In the genomic region with DNA sequence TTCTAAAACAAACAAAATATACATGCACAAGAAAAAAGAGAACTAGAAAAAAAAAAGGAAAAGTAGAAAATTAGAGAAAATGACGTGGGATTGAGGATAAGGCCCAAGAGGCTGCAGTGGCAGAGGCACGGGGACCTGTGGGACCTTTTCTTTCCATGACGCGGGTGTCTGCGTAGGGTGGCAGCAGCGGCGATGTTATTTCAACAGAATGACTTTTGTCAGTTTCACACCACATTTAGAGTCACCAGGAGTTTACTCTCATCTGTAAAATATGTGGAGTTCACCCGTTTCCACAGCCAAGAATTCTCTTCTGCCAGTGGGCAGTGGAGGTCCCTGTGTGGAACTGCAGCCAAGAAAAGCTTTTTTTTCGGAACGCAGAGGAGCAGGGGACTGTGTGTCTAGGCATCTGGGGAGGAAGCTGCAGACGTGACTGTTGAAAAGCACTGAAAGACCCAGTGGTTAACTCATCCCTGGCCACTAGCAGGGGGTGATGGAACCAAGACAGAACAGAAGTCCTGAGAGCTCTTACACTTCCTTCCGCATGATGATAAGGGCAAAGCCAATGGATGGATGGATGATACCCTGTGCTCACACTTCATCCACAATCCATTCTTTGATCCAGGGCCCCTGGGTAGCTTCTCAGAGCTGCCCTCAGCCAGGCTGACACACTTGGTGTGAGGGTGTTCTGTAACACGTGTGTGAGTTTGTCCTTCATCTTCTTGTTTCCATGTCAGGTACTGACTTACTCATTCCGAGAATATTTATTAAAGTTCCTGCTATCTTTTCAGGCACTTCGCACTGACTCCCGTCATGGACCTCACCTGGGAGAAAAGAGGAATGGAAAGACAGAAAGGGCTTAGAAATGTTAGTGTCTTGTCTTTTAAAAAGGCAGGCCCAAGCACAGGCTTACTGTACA, we compare ENCODE assay signal across 20 mouse cellular contexts. TPM values are rescaled to one million over a fixed set of nuclear protein-coding genes. Genes with fewer than 3 reads are reported as not detected.
DNase-seq lines count a peak whose midpoint lies in the region; ATAC-seq and TF ChIP-seq lines count a peak whose summit lies in the region.
"Had no signal": no experiment of that assay in that cellular context is flagged by ENCODE, and none has a peak within 500 bp of the region (broad histone marks: within the 10 kb centered on the region; RNA-seq: fewer than 3 reads in every experiment).

No protein-coding gene starts in this region.

- peaks cover 73% of the 10 kb centered on the region for H3K27me3 ChIP-seq in heart, embryonic 13.5 days (replicated peaks)

- no peaks in the 10 kb centered on the region for H3K36me3 ChIP-seq in heart, embryonic 13.5 days
- H3K36me3 ChIP-seq: embryonic facial prominence, embryonic 10.5 days; heart, embryonic 10.5 days; hindbrain, embryonic 10.5 days; limb, embryonic 15.5 days; midbrain, embryonic 15.5 days had no signal

- no peak overlapping the region for H3K27ac ChIP-seq in heart, embryonic 13.5 days (replicated peaks)
- H3K27ac ChIP-seq in bone marrow, adult 2 months (ENCODE audit: control insufficient read depth, insufficient read depth, low read depth, low read length, poor library complexity): peak overlapping the region; percentile 50
- H3K27ac ChIP-seq: hindbrain, embryonic 10.5 days; limb, embryonic 15.5 days; macrophage; midbrain, embryonic 15.5 days had no signal

- no peak for TF ChIP-seq POLR2A in bone marrow, adult 2 months (IDR thresholded peaks at IDR 0.05; ENCODE audit: borderline replicate concordance, control insufficient read depth, low read depth, low read length)

- WGBS in heart, embryonic 13.5 days: 56% methylated on average over 16 of the region's 16 CpGs
- WGBS in bone marrow, adult 2 months: 45% methylated on average over 16 of the region's 16 CpGs

- H3K9me3 ChIP-seq in heart, embryonic 13.5 days: no peaks in the 10 kb centered on the region
- H3K9me3 ChIP-seq: embryonic facial prominence, embryonic 10.5 days; heart, embryonic 10.5 days; hindbrain, embryonic 10.5 days; limb, embryonic 15.5 days; midbrain, embryonic 15.5 days had no signal

- peaks cover 22% of the 10 kb centered on the region for H3K4me1 ChIP-seq in heart, embryonic 13.5 days
- peaks cover 2% of the 10 kb centered on the region; the same call in 1 of the 2 replicates for H3K4me1 ChIP-seq in bone marrow, adult 2 months (ENCODE audit: control insufficient read depth, insufficient read depth, low read length)

- H3K4me3 ChIP-seq in heart, embryonic 13.5 days: no peak overlapping the region
- no peak overlapping the region for H3K4me3 ChIP-seq in bone marrow, adult 2 months (replicated peaks; ENCODE audit: control insufficient read depth, low read depth, low read length)
- H3K4me3 ChIP-seq: erythroblast, embryonic 14.5 days had no signal

- TF ChIP-seq CTCF in bone marrow, adult 2 months (IDR thresholded peaks at IDR 0.05; ENCODE audit: control insufficient read depth, insufficient read depth, low read length): no peak

- H3K4me2 ChIP-seq in heart, embryonic 13.5 days: peak overlapping the region; percentile 81; the same call in 1 of the 2 replicates

- no peak for DNase-seq in heart, postnatal 4 days
- DNase-seq in lung, postnatal 10 days: peak; percentile 26
- DNase-seq in lung, adult 18-20 months: no peak
- DNase-seq in thymus, postnatal 36 days: peak; percentile 6 to 34
- no peak for DNase-seq in ovary, postnatal 14 days (ENCODE audit: low spot score)
- DNase-seq in testis, postnatal 14 days (ENCODE audit: low spot score): no peak
- DNase-seq: adrenal gland, postnatal 14 days; cerebellum, postnatal 25 days; gastrocnemius, postnatal 14 days; kidney, adult 11 months; kidney, postnatal 10 days had no signal

- no peak for ATAC-seq in heart, embryonic 13.5 days (ENCODE audit: extremely low read depth, insufficient number of reproducible peaks, low FRiP score, low TSS enrichment)

- no peak overlapping the region for H3K9ac ChIP-seq in heart, embryonic 13.5 days
- H3K9ac ChIP-seq: limb, embryonic 15.5 days had no signal

RNA-seq across cellular contexts. Expression of gene Dgkg, which starts 1.1 kb away (rescaled TPM):
- polyA plus RNA-seq in heart, embryonic 13.5 days (2015; fragmentation: Nextera tagmentation; extraction: Ambion mirVana): 0.43 and 0.62 TPM in 2 replicates
- under 1 TPM; 0.71 to 0.72 TPM for total RNA-seq in heart, postnatal 4 days (2021)
- polyA plus RNA-seq in bone marrow, adult 2 months (2011; ENCODE audit: insufficient read depth, insufficient read length, low replicate concordance, missing spikeins): 4.9 and 12.8 TPM in 2 replicates
- polyA plus RNA-seq: erythroblast, embryonic 14.5 days had no signal

Comparison
In these comparisons a context has a peak if more than half of its experiments do, and no peak if none do; other contexts are left out.
1. DNase-seq: peak in lung, postnatal 10 days (single experiment) and thymus, postnatal 36 days (2 of 2); none in heart, postnatal 4 days (single experiment), lung, adult 18-20 months (0 of 2), ovary, postnatal 14 days (single experiment) and testis, postnatal 14 days (single experiment).